8 mouse cellular contexts compared by ENCODE assay signal in the genomic region with DNA sequence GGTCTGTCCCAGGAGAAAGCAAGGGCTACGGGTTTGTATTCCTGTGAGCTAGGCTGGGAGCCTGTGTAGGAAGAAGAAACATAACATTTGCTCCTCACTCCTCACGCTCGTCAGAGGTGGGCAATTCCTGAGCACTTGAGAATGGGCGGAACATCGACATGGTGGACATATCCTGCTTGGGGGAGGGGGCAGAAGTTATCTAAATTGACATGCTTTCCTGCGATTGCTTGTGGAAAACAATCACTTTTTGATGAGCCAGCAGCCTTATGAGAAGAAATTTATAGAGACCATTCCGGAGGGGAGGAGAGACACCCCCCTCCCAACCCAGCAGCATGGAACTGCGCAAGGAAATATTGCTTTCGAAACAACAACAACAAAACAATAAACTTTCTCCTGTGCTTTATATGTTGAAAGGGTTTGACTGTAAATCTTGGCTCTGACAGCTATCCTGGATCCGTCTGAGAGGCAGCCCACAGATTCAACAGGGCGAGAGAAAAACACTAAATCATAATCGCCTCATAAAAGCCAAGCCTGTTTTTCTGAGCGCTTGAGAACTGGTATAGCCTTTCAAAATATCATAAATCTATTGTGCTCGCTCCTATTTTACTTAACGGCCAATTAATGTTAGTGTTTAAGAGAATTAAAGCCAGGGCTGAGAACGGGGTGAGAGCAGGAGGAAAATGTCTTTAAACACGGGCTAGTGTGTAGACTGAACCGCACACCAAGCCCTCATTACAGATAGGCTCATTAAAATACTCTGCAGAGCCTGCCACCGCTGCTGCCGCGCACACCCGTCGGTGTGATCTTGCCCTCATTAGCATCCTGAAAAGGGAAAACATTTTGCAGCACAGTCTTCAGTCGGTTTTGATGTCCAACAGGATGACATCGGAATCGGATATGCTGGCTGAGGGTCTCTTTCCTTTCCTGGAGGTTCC.
DNase-seq lines count a peak whose midpoint lies in the region; ATAC-seq and TF ChIP-seq lines count a peak whose summit lies in the region.

No protein-coding gene starts in this region.

- H3K36me3 ChIP-seq in spleen, adult 2 months (ENCODE audit: control insufficient read depth, insufficient read depth, low read length), result no peaks in the 10 kb centered on the region

- peak overlapping the region; percentile 25; the same call in 1 of the 2 replicates for H3K27ac ChIP-seq in spleen, adult 2 months (ENCODE audit: insufficient read depth, low read length)

- no peak for TF ChIP-seq CTCF in spleen, adult 2 months (IDR thresholded peaks at IDR 0.05; ENCODE audit: extremely low read depth, insufficient read depth, insufficient read length, insufficient replicate concordance)

- peak; percentile 26 for DNase-seq in adrenal gland, postnatal 10 days
- no peak for DNase-seq in adrenal gland, postnatal 14 days
- no peak for DNase-seq in spleen, adult 2 months (ENCODE audit: low read depth in 1 of 2, low spot score in 2 of 2)
- DNase-seq in spleen, postnatal 36 days (ENCODE audit: low spot score in 2 of 2), result no peak
- peak; percentile 32 to 39 for DNase-seq in kidney, postnatal 36 days
- DNase-seq in cerebellum, adult 18-20 months, result no peak
- DNase-seq in spleen, postnatal 4 days (ENCODE audit: low spot score in 2 of 2), result no peak

- no peaks in the 10 kb centered on the region for H3K27me3 ChIP-seq in spleen, adult 2 months (ENCODE audit: control insufficient read depth, insufficient read depth, low read length)

- 28% methylated on average over 26 of the region's 26 CpGs for WGBS in spleen, adult 2 months

- H3K4me1 ChIP-seq in spleen, adult 2 months (ENCODE audit: control insufficient read depth, insufficient read depth, insufficient read length), result peaks cover 40% of the 10 kb centered on the region

- TF ChIP-seq POLR2A in spleen, adult 2 months (IDR thresholded peaks at IDR 0.05; ENCODE audit: low read depth, low read length), result no peak

- no peak overlapping the region for H3K4me3 ChIP-seq in spleen, adult 2 months (ENCODE audit: extremely low read depth, insufficient read depth, insufficient read length)

- ATAC-seq in monocyte, adult 5-6 weeks (replicated peaks; ENCODE audit: insufficient number of reproducible peaks, low FRiP score, low TSS enrichment, poor library complexity, severe bottlenecking), result no peak

Comparison
In these comparisons a context has a peak if more than half of its experiments do, and no peak if none do; other contexts are left out.
1. DNase-seq: peak in adrenal gland, postnatal 10 days (single experiment) and kidney, postnatal 36 days (2 of 2); none in adrenal gland, postnatal 14 days (single experiment), spleen, adult 2 months (0 of 2), spleen, postnatal 36 days (0 of 2), cerebellum, adult 18-20 months (0 of 2) and spleen, postnatal 4 days (0 of 2).